Mouse (Mus musculus): ENCODE measurements around the gene Golim4. TPM values are rescaled to one million over a fixed set of nuclear protein-coding genes. Genes with fewer than 3 reads are reported as not detected.

Golim4 gene
- polyA plus RNA-seq, 1 experiment from 2014 or later = 20.5 TPM

DNA sequence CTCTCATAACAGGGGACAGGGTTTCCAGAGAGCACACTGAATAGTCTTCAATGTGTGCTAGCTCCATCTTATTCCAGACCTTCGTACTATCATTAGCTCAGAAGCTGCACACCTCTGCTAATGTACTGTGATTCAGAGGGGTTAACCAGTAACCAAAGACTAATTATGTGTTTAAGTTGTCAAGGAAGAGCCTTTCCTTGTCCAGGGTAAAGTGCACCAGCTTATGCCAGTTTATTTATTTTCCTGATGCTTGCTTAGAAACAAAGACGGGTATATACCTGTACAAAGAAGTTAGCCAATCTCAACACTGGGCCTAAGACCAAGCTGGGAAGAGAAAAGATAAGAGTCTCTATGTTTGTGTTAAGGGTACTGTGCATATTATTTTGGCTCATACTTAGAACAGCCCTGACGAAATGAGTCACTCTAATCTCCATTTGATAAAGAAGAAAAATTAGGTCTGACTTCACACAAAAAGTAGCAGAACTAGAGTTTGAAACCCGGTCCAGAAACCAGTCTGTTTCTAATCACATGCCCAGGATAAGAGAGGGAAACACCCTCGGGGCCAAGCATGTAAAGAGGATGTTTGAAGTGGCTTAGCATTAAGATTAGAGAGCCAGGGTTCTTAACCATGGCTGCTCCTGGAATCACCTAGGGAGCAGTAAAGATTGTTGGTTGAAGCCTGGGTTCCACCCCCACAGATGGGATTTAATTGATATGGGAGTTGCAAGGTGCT is 4.3 kb downstream of the Golim4 start:
- ATAC-seq = no peak
- H3K27me3 ChIP-seq (replicated peaks; ENCODE audit: control insufficient read depth, insufficient read depth, low read length) = no peaks in the 10 kb centered on the region
- H3K4me3 ChIP-seq (ENCODE audit: low read length) = no peak overlapping the region
- H3K36me3 ChIP-seq (ENCODE audit: control insufficient read depth, insufficient read depth, low read length) = no peaks in the 10 kb centered on the region
- H3K27ac ChIP-seq (ENCODE audit: low read depth, low read length) = no peak overlapping the region
- no peak overlapping the region for H3K4me2 ChIP-seq (ENCODE audit: low read length)
- WGBS = 77% methylated on average over 5 of the region's 5 CpGs
- no peak overlapping the region for H3K9ac ChIP-seq (ENCODE audit: low read depth, low read length)
- no peaks in the 10 kb centered on the region for H3K9me3 ChIP-seq (ENCODE audit: control insufficient read depth, low read length)
- H3K4me1 ChIP-seq (ENCODE audit: control insufficient read depth, insufficient read depth, low read depth, low read length) = peaks cover 16% of the 10 kb centered on the region

- ATAC-seq = no peak
- Histone ChIP-seq H3K36me3 (ENCODE audit: control insufficient read depth, insufficient read depth, low read length) (no peaks in the 10 kb centered on the region), H3K27me3 (replicated peaks; ENCODE audit: control insufficient read depth, insufficient read depth, low read length) (no peaks in the 10 kb centered on the region), H3K4me3 (ENCODE audit: low read length) (no peak overlapping the region), H3K4me2 (ENCODE audit: low read length) (no peak overlapping the region), H3K4me1 (ENCODE audit: control insufficient read depth, insufficient read depth, low read depth, low read length) (peaks cover 14% of the 10 kb centered on the region), H3K27ac (ENCODE audit: low read depth, low read length) (no peak overlapping the region), H3K9me3 (ENCODE audit: control insufficient read depth, low read length) (no peaks in the 10 kb centered on the region), H3K9ac (ENCODE audit: low read depth, low read length) (no peak overlapping the region)
- WGBS = 73% methylated on average over 6 of the region's 6 CpGs
Measured at GRCm38 (mm10) chr3:75950897-75951296, 5.9 kb downstream of the Golim4 start.

DNA sequence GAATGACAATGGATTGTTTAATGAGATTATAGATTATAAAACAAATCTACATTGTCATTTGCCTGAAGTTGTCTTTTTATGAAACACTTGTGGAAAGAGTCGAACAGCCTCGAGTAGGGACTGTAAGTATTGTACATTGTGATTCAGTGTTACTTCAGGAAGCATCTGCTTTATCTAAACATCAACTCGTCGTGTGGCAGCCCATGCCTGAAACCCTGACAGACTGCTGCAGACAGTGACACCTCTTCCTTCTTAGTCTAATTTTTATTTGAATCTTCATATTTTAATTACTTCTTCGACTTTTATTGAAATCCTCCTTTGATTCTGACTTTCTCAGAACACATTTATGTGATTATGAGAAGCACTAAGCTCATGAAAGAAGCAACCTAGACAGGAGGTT is 7.4 kb downstream of the Golim4 start:
- 87% methylated on average over 5 of the region's 5 CpGs for WGBS
- H3K4me1 ChIP-seq (ENCODE audit: control insufficient read depth, insufficient read depth, low read depth, low read length) = peaks cover 3% of the 10 kb centered on the region
- no peak overlapping the region for H3K27ac ChIP-seq (ENCODE audit: low read depth, low read length)
- ATAC-seq = no peak
- no peak overlapping the region for H3K9ac ChIP-seq (ENCODE audit: low read depth, low read length)
- H3K9me3 ChIP-seq (ENCODE audit: control insufficient read depth, low read length) = no peaks in the 10 kb centered on the region
- no peak overlapping the region for H3K4me2 ChIP-seq (ENCODE audit: low read length)
- H3K27me3 ChIP-seq (replicated peaks; ENCODE audit: control insufficient read depth, insufficient read depth, low read length) = no peaks in the 10 kb centered on the region
- no peak overlapping the region for H3K4me3 ChIP-seq (ENCODE audit: low read length)
- no peaks in the 10 kb centered on the region for H3K36me3 ChIP-seq (ENCODE audit: control insufficient read depth, insufficient read depth, low read length)

- Histone ChIP-seq H3K9me3 (ENCODE audit: control insufficient read depth, low read length) (no peaks in the 10 kb centered on the region), H3K4me2 (ENCODE audit: low read length) (no peak overlapping the region), H3K36me3 (ENCODE audit: control insufficient read depth, insufficient read depth, low read length) (no peaks in the 10 kb centered on the region), H3K9ac (ENCODE audit: low read depth, low read length) (no peak overlapping the region), H3K4me1 (ENCODE audit: control insufficient read depth, insufficient read depth, low read depth, low read length) (no peaks in the 10 kb centered on the region; the same call in 1 of the 2 replicates), H3K27me3 (replicated peaks; ENCODE audit: control insufficient read depth, insufficient read depth, low read length) (no peaks in the 10 kb centered on the region), H3K27ac (ENCODE audit: low read depth, low read length) (no peak overlapping the region), H3K4me3 (ENCODE audit: low read length) (no peak overlapping the region)
- no peak for ATAC-seq
- WGBS = 79% methylated on average over 2 of the region's 2 CpGs
Measured at GRCm38 (mm10) chr3:75948541-75949095, 8.1 kb downstream of the Golim4 start.

DNA sequence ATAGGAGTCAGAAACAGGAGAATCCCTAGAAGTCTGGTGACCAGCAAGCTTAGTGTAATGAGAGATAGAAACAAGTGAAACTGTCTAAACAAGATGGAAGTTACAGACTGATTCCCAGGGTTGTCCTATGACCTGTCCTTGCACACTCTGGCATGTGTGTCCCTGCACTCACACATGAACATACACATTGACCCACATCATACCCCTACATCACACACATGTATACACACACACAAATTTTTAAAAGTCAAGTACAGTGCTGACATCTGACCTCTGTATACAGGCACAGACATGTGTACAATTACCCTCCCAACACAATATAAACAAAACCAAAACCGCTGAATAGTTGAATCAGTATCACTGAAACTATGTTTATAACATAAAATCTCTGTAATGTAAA is 8.7 kb downstream of the Golim4 start:
- no peaks in the 10 kb centered on the region for H3K27me3 ChIP-seq (replicated peaks; ENCODE audit: control insufficient read depth, insufficient read depth, low read length)
- no peak for ATAC-seq
- H3K4me2 ChIP-seq (ENCODE audit: low read length) = no peak overlapping the region
- H3K4me3 ChIP-seq (ENCODE audit: low read length) = no peak overlapping the region
- no peaks in the 10 kb centered on the region for H3K9me3 ChIP-seq (ENCODE audit: control insufficient read depth, low read length)
- WGBS = 86% methylated on average over 1 of the region's 1 CpGs
- no peak overlapping the region for H3K9ac ChIP-seq (ENCODE audit: low read depth, low read length)
- H3K4me1 ChIP-seq (ENCODE audit: control insufficient read depth, insufficient read depth, low read depth, low read length) = no peaks in the 10 kb centered on the region
- no peaks in the 10 kb centered on the region for H3K36me3 ChIP-seq (ENCODE audit: control insufficient read depth, insufficient read depth, low read length)
- H3K27ac ChIP-seq (ENCODE audit: low read depth, low read length) = no peak overlapping the region

- H3K27ac ChIP-seq (ENCODE audit: low read depth, low read length) = no peak overlapping the region
- H3K4me2 ChIP-seq (ENCODE audit: low read length) = no peak overlapping the region
- no peak overlapping the region for H3K4me3 ChIP-seq (ENCODE audit: low read length)
- H3K36me3 ChIP-seq (ENCODE audit: control insufficient read depth, insufficient read depth, low read length) = no peaks in the 10 kb centered on the region
- no peaks in the 10 kb centered on the region for H3K27me3 ChIP-seq (replicated peaks; ENCODE audit: control insufficient read depth, insufficient read depth, low read length)
- no peaks in the 10 kb centered on the region for H3K4me1 ChIP-seq (ENCODE audit: control insufficient read depth, insufficient read depth, low read depth, low read length)
- 70% methylated on average over 12 of the region's 12 CpGs for whole genome bisulfite sequencing
- no peaks in the 10 kb centered on the region for H3K9me3 ChIP-seq (ENCODE audit: control insufficient read depth, low read length)
- ATAC-seq = 0 out of 2 replicates have a peak, but pooled peaks have one; percentile 50
- H3K9ac ChIP-seq (ENCODE audit: low read depth, low read length) = no peak overlapping the region
Measured at GRCm38 (mm10) chr3:75942303-75943060, 14.3 kb downstream of the Golim4 start.

GRCm38 (mm10) chr3:75941864-75942263 is 14.9 kb downstream of the Golim4 start:
- Histone ChIP-seq H3K27me3 (replicated peaks; ENCODE audit: control insufficient read depth, insufficient read depth, low read length) (no peaks in the 10 kb centered on the region), H3K27ac (ENCODE audit: low read depth, low read length) (no peak overlapping the region), H3K4me1 (ENCODE audit: control insufficient read depth, insufficient read depth, low read depth, low read length) (no peaks in the 10 kb centered on the region), H3K36me3 (ENCODE audit: control insufficient read depth, insufficient read depth, low read length) (no peaks in the 10 kb centered on the region), H3K9ac (ENCODE audit: low read depth, low read length) (no peak overlapping the region), H3K4me2 (ENCODE audit: low read length) (no peak overlapping the region), H3K4me3 (ENCODE audit: low read length) (no peak overlapping the region), H3K9me3 (ENCODE audit: control insufficient read depth, low read length) (no peaks in the 10 kb centered on the region)
- no peak for ATAC-seq
- 76% methylated on average over 1 of the region's 1 CpGs for WGBS

- no peak for ATAC-seq
- Histone ChIP-seq H3K4me2 (ENCODE audit: low read length) (no peak overlapping the region), H3K27ac (ENCODE audit: low read depth, low read length) (no peak overlapping the region), H3K27me3 (replicated peaks; ENCODE audit: control insufficient read depth, insufficient read depth, low read length) (no peaks in the 10 kb centered on the region), H3K9ac (ENCODE audit: low read depth, low read length) (no peak overlapping the region), H3K9me3 (ENCODE audit: control insufficient read depth, low read length) (no peaks in the 10 kb centered on the region), H3K4me1 (ENCODE audit: control insufficient read depth, insufficient read depth, low read depth, low read length) (no peaks in the 10 kb centered on the region), H3K4me3 (ENCODE audit: low read length) (no peak overlapping the region), H3K36me3 (ENCODE audit: control insufficient read depth, insufficient read depth, low read length) (no peaks in the 10 kb centered on the region)
- 93% methylated on average over 2 of the region's 2 CpGs for WGBS
Measured at GRCm38 (mm10) chr3:75936152-75936551, 20.6 kb downstream of the Golim4 start.

DNA sequence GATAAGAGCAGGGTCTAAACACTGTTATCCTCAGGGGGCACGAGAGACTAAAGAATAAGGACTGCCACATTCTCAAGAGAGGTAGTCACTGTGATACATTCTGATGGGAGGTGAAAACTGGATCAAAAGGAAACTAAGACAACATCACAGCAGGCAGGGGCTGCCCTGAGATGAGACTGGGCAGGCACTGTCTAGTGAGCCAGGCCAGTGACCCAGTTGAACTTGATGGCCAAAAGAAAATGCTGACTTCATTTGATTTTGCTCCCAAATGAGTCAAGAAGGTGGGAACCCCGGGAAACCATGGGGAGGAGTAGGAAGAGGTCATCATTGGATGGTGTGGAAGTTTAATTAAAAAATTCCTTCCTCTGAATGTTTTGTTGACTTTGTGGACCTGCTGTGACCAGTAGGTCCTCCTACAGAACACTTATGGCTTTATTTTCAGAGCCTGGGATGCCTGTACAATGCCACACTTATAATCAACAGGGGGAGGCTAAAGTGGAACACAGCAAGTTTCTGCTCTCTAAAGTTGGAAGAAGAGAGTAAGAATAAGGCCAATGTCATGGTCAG is 26.0 kb downstream of the Golim4 start:
- Histone ChIP-seq H3K9ac (ENCODE audit: low read depth, low read length) (no peak overlapping the region), H3K4me3 (ENCODE audit: low read length) (no peak overlapping the region), H3K27ac (ENCODE audit: low read depth, low read length) (no peak overlapping the region), H3K36me3 (ENCODE audit: control insufficient read depth, insufficient read depth, low read length) (no peaks in the 10 kb centered on the region), H3K4me2 (ENCODE audit: low read length) (no peak overlapping the region), H3K4me1 (ENCODE audit: control insufficient read depth, insufficient read depth, low read depth, low read length) (no peaks in the 10 kb centered on the region), H3K27me3 (replicated peaks; ENCODE audit: control insufficient read depth, insufficient read depth, low read length) (no peaks in the 10 kb centered on the region), H3K9me3 (ENCODE audit: control insufficient read depth, low read length) (no peaks in the 10 kb centered on the region)
- WGBS = 72% methylated on average over 2 of the region's 2 CpGs
- ATAC-seq = no peak
